Mouse (Mus musculus): ENCODE measurements around the gene Wdr45b. TPM values are rescaled to one million over a fixed set of nuclear protein-coding genes. Genes with fewer than 3 reads are reported as not detected.

Wdr45b gene
- polyA plus RNA-seq, 1 experiment from 2014 or later, result 63.0 TPM

DNA sequence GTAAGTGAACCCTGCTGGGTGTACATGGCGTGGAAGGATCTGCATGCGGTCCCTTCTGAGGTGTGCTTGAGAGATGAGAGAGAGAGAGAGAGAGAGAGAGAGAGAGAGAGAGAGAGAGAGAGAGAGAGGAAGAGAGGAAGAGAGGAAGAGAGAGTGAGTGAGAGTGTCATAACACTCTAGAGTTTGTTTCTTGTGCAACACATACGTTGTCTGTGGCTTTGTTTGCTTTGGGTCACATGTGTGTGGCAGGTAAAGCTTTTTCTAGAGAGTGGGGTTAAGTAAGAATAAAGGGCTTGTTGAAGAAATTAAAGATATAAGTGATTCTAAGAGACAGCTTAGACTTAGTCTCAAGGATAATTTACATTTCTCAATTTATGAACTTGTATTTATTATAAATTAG, 76.2 kb downstream of the Wdr45b start:
- H3K4me3 ChIP-seq (ENCODE audit: low read depth, low read length), result no peak overlapping the region
- 78% methylated on average over 3 of the region's 3 CpGs for WGBS
- no peak overlapping the region for H3K27ac ChIP-seq (ENCODE audit: low read length)
- no peaks in the 10 kb centered on the region for H3K27me3 ChIP-seq (replicated peaks; ENCODE audit: insufficient read depth, low read length)
- DNase-seq (ENCODE audit: low spot score) (no peak), ATAC-seq (no peak)
- no peak overlapping the region for H3K9ac ChIP-seq (replicated peaks; ENCODE audit: low read depth)
- H3K4me1 ChIP-seq (ENCODE audit: insufficient read depth, low read depth, low read length), result no peaks in the 10 kb centered on the region; the same call in 1 of the 2 replicates
- no peaks in the 10 kb centered on the region for H3K9me3 ChIP-seq (ENCODE audit: low read length)
- TF ChIP-seq EP300 (IDR thresholded peaks at IDR 0.05) (no peak), CTCF (IDR thresholded peaks at IDR 0.05) (no peak)
- no peaks in the 10 kb centered on the region for H3K36me3 ChIP-seq (ENCODE audit: insufficient read depth, low read length)
- H3K4me2 ChIP-seq (replicated peaks; ENCODE audit: low read depth, low read length), result no peak overlapping the region

GRCm38 (mm10) chr11:121277516-121277915, 76.7 kb downstream of the Wdr45b start:
- no peak overlapping the region for H3K27ac ChIP-seq (ENCODE audit: low read length)
- no peaks in the 10 kb centered on the region for H3K9me3 ChIP-seq (ENCODE audit: low read length)
- no peak for DNase-seq (ENCODE audit: low spot score)
- H3K36me3 ChIP-seq (ENCODE audit: insufficient read depth, low read length), result no peaks in the 10 kb centered on the region
- no peaks in the 10 kb centered on the region for H3K27me3 ChIP-seq (replicated peaks; ENCODE audit: insufficient read depth, low read length)
- ATAC-seq, result no peak
- H3K4me3 ChIP-seq (ENCODE audit: low read depth, low read length), result no peak overlapping the region
- TF ChIP-seq EP300 (IDR thresholded peaks at IDR 0.05) (no peak), CTCF (IDR thresholded peaks at IDR 0.05) (no peak)
- WGBS, result 84% methylated on average over 8 of the region's 8 CpGs
- H3K9ac ChIP-seq (replicated peaks; ENCODE audit: low read depth), result no peak overlapping the region
- H3K4me2 ChIP-seq (replicated peaks; ENCODE audit: low read depth, low read length), result no peak overlapping the region
- H3K4me1 ChIP-seq (ENCODE audit: insufficient read depth, low read depth, low read length), result no peaks in the 10 kb centered on the region; the same call in 1 of the 2 replicates

Small RNA genes lying within 50 kb of the gene (microRNA-seq; reads per million reads assigned to microRNA genes)
- gene Mir7236, result not detected

Other genes with a start within 250 kb of the Wdr45b start
- not detected in 2 replicates for gene Tex19.2, start 235.8 kb downstream of the Wdr45b start, polyA plus RNA-seq (2015; fragmentation: Nextera tagmentation; extraction: Ambion mirVana)
- gene Tex19.1, start 208.3 kb downstream of the Wdr45b start, polyA plus RNA-seq (2015; fragmentation: Nextera tagmentation; extraction: Ambion mirVana), result not detected in 2 replicates
- not detected in 2 replicates for gene Uts2r, start 194.2 kb downstream of the Wdr45b start, polyA plus RNA-seq (2015; fragmentation: Nextera tagmentation; extraction: Ambion mirVana)
- gene Hexdc, start 150.0 kb downstream of the Wdr45b start, polyA plus RNA-seq (2015; fragmentation: Nextera tagmentation; extraction: Ambion mirVana), result 4.5 and 6.1 TPM in 2 replicates
- 18.3 and 20.3 TPM in 2 replicates for gene Ogfod3, start 149.7 kb downstream of the Wdr45b start, polyA plus RNA-seq (2015; fragmentation: Nextera tagmentation; extraction: Ambion mirVana)
- 28.9 and 29.3 TPM in 2 replicates for gene Cybc1, start 125.1 kb downstream of the Wdr45b start, polyA plus RNA-seq (2015; fragmentation: Nextera tagmentation; extraction: Ambion mirVana)
- 15.8 and 18.7 TPM in 2 replicates for gene Narf, start 117.2 kb downstream of the Wdr45b start, polyA plus RNA-seq (2015; fragmentation: Nextera tagmentation; extraction: Ambion mirVana)
- gene Foxk2, start 94.5 kb downstream of the Wdr45b start, polyA plus RNA-seq (2015; fragmentation: Nextera tagmentation; extraction: Ambion mirVana), result 4.0 and 5.1 TPM in 2 replicates
- gene Rab40b, start 33.8 kb upstream of the Wdr45b start, polyA plus RNA-seq (2015; fragmentation: Nextera tagmentation; extraction: Ambion mirVana), result 4.0 and 5.6 TPM in 2 replicates
- gene Fn3krp, start 67.0 kb upstream of the Wdr45b start, polyA plus RNA-seq (2015; fragmentation: Nextera tagmentation; extraction: Ambion mirVana), result 5.8 and 6.1 TPM in 2 replicates
- 0.81 and 1.3 TPM in 2 replicates for gene Fn3k, start 80.5 kb upstream of the Wdr45b start, polyA plus RNA-seq (2015; fragmentation: Nextera tagmentation; extraction: Ambion mirVana)
- gene Tbcd, start 97.5 kb upstream of the Wdr45b start, polyA plus RNA-seq (2015; fragmentation: Nextera tagmentation; extraction: Ambion mirVana), result 21.5 and 24.4 TPM in 2 replicates
- 0.63 and 1.0 TPM in 2 replicates for gene Zfp750, start 164.9 kb upstream of the Wdr45b start, polyA plus RNA-seq (2015; fragmentation: Nextera tagmentation; extraction: Ambion mirVana)

All from lung, postnatal 0 days (tissue).